Mouse (Mus musculus): ENCODE results near the gene Tmem18.

Gene Tmem18

DNA sequence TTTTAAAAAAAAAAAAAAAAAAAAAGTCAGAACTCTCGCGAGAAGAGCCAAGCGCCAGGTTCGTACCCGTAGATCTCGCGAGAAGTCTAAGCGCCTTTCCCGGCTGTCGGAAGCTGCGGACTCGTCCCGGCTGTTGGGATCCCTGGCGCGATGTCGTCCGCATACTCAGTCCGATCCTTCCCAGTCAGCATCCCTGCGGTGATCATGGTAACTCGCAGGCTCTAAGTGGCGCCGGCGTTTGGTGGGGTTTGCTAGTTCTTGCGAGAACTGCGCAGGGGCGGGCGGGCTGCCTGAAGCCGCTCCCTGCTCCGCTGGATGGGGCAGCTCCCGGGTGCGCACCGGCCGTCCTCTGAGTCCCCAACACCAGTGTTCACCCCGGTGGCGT, at the start of gene Tmem18:
Tmem18 (plus strand) TSS at position 71 of the 385 bp plus-strand sequence.
- peak; percentile 79 for DNase-seq (ENCODE audit: low read depth, low spot score)

- DNase-seq (ENCODE audit: low read depth, low spot score) = no peak
These were observed 26.9 kb upstream of the Tmem18 start for GRCm38 (mm10) chr12:30557349-30557748.

DNA sequence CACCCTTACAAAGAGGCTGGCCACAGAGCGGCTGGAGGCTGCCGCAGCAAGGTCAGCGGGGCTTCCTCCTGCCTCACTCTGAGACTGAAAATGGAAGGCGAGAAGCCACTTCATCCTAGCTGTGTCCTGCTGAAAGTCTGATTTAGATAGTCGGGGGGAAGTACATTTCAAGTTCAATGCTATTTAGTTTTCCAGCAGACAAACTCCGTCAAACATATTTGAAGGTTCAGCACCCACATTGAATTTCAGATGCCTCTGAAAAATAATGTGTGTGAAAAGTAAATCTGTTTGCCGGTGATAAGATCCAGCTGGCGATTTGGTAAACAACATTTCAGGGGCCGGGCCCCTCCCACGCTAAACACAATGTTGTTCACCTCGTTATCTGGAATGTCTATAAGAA, 22.8 kb upstream of the Tmem18 start:
- DNase-seq (ENCODE audit: low read depth, low spot score) = no peak

DNA sequence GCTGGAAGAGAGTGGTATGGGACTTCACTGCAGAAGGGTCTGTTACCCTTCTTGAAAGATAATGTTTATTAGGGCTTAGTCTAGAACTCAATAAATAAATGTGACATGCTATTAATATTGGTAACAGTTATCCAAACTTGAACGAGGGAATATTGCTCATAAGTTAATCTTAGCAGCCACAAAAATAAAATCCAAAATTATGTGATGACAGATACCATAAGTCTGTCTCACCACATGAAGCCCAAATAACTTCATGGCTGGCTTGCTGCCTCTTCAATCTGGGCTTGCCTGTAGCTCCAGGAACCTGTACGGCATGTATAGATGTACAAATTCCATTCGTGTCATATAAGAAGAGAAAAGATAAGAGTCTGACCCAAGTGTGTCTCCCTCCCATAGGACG, 12.2 kb upstream of the Tmem18 start:
- DNase-seq (ENCODE audit: low read depth, low spot score) = no peak

DNA sequence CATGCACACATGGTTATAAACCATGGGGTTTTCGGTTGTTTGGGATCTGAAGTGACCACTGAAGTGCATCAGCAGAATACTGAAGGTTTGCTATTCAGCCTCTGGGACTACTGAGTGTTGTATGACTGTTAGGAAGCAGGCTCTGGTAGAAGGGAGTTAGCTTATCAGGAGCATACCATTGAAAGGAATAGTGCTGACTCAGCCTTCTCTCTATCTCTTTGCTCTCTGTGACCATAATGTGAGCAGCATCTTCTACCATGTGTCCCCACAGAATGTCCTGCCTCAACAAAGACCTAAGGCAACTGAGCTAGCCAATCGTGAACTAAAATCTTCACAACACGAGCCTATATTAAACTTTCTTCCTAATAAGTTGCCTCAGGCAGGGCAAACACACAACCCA, 8.3 kb upstream of the Tmem18 start:
- DNase-seq (ENCODE audit: low read depth, low spot score) = no peak

DNA sequence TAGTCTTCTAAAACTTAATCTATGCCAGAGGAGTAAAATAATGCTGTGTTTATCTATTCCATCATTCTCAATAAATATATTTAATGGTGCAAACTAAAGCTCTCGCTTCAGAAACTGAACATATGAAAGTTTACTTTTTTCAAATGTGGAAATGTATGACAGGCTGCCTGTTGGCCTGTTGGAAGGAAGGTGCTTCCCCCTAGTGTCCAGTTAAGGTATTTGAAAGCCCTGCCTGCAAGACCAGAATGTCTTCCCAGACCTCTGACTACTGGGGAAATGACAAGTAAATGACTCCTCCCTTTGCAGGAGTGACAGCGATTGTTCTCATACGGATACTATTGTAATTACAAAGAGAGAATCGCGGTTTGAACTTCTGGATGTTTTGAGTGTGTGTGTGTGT, 6.2 kb upstream of the Tmem18 start:
- peak; percentile 44 for DNase-seq (ENCODE audit: low read depth, low spot score)

DNA sequence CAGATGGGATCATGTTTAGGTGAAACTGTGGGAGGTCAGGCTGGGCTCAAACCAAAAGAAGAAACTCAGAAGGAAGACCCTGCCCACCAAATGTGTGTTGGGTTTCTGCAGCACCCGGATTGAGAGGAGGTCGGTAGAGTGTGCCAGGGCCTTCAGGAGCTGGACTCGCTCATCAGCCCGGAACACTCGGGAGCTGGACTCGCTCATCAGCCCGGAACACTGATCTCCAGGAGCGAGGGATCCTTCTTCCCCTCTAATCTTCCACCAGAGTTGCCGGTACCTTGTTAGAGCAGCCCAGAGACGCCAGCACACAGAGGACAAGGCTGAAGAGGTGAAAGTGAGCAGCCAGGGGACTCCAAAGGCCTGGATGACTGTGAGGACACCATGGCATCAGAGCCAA, 2.9 kb upstream of the Tmem18 start:
- DNase-seq (ENCODE audit: low read depth, low spot score) = no peak

DNA sequence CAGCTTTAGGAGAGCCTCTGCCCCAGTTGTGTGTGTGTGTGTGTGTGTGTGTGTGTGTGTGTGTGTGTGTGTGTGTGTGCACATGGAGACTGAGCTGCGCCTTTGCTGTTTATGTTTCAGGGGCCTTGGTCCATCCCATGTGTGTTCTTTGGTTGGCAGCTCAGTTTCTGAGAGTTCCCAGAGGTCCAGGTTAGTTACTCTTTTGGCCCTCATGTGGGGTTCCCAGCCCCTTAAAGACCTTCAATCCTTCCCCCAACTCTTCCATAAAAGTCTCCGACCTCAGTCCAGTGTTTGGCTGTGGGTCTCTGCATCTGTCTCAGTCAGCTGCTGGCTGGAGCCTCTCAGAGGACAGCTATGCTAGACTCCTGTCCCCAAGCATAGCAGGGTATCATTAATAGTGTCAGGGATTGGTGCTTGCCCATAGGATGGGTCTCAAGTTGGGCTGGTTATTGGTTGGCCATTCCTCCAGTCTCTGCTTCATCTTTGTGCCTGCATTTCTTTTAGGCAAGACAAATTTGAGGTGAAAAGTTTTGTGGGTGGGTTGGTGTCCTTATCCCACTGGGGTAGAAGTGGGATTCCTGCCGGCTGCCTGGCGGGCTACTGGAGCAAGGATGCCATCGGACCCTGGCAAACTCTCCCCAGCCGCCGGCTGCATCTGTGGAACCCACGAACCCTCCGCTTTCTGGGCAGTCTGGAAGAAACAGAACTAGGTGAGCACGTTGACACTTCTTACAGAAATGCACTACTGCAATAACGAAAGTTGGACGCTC, 455 bp upstream of the Tmem18 start:
- no peak for DNase-seq (ENCODE audit: low read depth, low spot score)

DNA sequence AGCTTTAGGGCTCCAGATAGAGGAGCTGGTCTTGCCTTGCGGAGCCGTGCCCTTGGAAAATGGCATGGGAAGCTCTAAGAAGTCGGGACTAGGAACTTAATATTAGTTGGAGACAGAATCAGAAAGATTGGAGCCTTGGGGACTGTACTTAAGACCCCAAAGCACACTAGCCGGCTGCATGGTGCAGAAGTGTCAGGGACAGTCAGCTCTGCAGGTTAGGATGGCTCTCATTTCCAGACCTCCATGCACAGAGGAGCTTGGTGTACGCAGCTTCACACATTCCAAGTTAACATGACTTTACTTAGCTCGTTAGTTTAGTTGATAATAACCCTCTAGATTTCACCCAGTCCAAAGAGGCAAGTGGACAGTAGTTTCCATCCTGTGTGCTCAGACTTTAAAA, 637 bp downstream of the Tmem18 start:
- DNase-seq (ENCODE audit: low read depth, low spot score) = no peak

DNA sequence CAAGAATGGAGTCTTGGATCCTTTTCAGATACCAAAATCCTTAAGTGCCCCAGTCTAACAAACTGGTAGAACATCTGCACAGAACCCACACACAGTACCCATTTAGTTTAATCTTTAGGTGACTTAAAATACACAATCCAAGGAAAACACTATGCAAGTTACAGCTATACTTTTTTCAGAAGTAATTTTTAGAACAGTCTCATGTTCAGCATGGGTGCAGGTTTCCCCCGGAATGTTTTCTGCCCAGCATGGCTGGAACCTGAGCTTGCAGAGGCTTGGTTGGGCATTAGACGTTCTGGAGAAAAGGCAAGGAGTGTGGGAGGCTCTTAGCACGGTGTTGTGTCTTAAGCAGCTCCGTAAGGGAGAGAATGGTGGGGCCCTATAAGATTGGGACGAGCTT, 7.6 kb downstream of the Tmem18 start:
- DNase-seq (ENCODE audit: low read depth, low spot score) = no peak

- DNase-seq (ENCODE audit: low read depth, low spot score) = peak; percentile 46
These were observed 12.7 kb downstream of the Tmem18 start for GRCm38 (mm10) chr12:30596818-30597407.

- DNase-seq (ENCODE audit: low read depth, low spot score) = no peak
These were observed 14.7 kb downstream of the Tmem18 start for GRCm38 (mm10) chr12:30598955-30599354.

GRCm38 (mm10) chr12:30599474-30599873, 15.2 kb downstream of the Tmem18 start:
- DNase-seq (ENCODE audit: low read depth, low spot score) = no peak

DNA sequence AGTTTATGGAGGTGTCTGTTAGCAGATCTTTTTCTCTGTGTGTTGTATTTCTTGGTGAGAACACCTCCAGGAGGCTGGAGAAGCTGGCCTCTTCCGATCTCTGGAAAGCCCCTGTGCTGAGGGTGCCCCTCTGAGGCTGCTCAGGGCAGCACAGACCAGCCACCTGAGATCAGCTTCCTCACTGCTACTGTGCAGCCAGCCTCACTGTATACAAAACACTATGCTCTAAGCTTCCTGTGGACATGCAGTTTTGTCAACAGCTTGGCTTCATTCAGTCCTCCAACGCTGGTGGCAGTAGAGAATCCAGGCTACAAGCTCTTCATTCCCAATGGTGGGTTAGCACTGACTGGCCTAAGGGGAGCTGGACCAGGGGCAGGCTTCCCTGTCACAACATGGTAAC, 15.8 kb downstream of the Tmem18 start:
- DNase-seq (ENCODE audit: low read depth, low spot score) = no peak

GRCm38 (mm10) chr12:30604012-30604411, 19.8 kb downstream of the Tmem18 start:
- DNase-seq (ENCODE audit: low read depth, low spot score) = no peak

DNA sequence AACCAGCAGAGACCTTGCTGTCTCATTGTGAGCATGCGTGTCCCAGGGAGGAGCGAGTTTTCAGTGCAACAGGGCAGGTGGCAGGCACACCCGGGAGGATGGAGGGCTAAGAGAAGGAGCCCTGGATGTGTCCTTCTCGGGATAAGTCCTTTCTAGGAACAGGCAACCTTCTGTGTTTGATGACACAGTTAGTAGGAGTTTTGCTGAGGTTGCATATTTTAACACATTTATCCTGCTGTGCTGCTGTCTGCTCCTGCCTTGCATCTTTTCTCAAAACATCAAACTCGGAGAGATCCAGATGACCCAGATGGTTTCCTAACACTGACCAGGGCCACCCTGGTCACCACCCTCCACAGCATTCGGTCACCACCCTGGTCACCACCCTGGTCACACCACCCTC, 20.6 kb downstream of the Tmem18 start:
- no peak for DNase-seq (ENCODE audit: low read depth, low spot score)

- no peak for DNase-seq (ENCODE audit: low read depth, low spot score)
These were observed 21.7 kb downstream of the Tmem18 start for GRCm38 (mm10) chr12:30605941-30606340.

GRCm38 (mm10) chr12:30606743-30607142, 22.5 kb downstream of the Tmem18 start:
- no peak for DNase-seq (ENCODE audit: low read depth, low spot score)

DNA sequence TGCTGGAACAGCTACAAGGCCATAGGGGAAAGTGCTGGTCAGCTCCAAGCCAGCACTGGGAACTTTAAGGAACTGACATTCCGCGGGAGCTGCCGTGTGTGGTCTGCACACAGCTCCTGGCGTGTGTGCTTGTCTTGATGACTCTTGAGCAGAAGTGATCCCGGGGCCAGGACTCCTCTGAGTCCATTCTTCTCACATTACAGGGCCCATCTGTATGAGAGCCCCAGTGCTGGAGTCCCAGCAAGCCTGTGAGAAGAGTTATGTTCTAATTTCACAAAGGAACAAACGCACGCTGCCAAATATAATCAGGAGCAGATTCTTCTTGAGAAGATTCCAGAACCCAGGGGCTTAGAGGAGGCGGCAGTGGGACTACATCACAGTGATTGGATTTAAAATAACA, 34.2 kb downstream of the Tmem18 start:
- no peak for DNase-seq (ENCODE audit: low read depth, low spot score)

DNA sequence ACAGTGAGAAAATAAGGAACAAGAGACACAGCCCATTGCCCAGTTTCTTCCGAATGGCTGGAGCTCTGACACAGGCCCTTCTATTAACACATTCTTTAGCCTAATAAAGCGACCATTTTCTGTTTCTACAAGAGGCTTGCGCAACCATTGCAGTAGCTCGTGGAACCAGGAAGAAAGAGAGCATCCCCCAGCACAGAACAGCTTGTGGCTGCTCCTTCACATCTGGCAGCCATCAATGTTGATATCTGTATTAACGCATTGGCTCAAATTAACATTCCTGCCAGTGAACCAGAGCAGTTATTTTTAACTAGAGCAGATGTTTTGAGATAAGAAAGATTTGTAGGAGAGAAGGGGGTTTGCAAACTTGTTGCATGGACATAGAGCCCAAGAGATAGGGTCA, 44.2 kb downstream of the Tmem18 start:
- DNase-seq (ENCODE audit: low read depth, low spot score) = no peak

- DNase-seq (ENCODE audit: low read depth, low spot score) = no peak
These were observed 50.3 kb downstream of the Tmem18 start for GRCm38 (mm10) chr12:30634534-30634933.
